Mouse (Mus musculus) c-Kit-positive CD71-positive TER-119-positive erythroid progenitor cells, embryonic 14.5 days (primary cell): ENCODE measurements around the gene Kif22.

Experiments used
- DNase-seq: peaks from one replicate; pipeline ENCODE4 v3.0.0-alpha.2; 2013; ENCODE audit warnings: low spot score

Gene Kif22

DNA sequence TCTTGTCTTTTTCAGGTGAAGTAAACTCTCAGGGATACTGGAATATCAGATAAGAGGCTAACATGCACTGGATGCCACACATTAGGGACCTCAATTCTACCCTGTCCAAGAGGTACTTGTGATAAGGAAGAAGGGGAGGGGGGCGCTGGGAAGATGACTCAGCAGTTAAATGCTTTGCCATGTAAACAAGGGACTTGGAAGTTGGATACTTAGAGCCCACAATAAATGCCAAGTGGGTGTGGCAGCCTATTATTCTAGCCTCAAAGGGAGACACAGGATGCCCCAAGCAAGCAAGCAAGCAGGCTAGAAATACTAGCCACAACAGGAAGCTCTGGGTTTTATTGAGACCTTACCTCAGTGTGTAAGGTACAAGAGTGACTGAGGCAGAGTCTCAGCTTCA lies 11.0 kb downstream of the Kif22 start:
- DNase-seq: no peak

DNA sequence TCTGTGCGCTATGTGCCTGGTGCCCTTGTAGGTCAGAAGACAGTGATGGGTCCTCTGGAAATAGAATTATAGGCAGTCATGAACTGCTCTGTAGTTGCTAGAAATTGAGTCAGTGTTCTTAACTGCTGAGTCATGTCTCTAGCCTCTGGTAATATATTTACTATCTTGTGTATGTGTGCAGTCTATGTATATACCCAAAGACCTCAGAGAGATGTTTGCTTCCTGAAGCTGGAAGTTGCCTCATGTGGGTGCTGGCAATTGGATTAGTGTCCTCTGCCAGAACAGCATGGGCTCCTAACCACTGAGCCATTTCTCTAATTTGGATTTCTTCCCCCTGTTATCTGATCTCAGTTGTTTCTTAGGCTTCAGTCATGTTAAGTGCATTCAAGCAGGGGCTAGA lies 12.1 kb downstream of the Kif22 start:
- no peak for DNase-seq

DNA sequence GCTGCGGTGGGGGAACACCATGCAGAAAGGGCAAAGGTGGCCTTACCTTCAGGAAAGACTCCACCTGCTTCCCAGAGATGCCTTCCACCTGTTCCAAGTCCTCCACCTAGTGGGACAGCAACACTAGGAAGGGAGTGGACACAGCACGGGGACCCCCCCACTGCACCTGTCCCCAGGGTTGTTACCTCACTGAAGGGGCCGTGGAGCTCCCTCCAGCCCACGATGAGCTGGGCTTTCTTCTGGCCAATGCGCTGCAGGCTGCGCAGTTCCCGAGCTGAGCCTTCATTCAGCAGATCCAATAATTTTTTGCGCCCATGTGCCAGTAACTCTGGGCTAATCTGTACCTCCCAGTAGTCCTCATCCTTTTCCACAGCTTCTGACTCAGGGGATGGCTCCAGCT lies 14.4 kb downstream of the Kif22 start:
- DNase-seq: no peak

DNA sequence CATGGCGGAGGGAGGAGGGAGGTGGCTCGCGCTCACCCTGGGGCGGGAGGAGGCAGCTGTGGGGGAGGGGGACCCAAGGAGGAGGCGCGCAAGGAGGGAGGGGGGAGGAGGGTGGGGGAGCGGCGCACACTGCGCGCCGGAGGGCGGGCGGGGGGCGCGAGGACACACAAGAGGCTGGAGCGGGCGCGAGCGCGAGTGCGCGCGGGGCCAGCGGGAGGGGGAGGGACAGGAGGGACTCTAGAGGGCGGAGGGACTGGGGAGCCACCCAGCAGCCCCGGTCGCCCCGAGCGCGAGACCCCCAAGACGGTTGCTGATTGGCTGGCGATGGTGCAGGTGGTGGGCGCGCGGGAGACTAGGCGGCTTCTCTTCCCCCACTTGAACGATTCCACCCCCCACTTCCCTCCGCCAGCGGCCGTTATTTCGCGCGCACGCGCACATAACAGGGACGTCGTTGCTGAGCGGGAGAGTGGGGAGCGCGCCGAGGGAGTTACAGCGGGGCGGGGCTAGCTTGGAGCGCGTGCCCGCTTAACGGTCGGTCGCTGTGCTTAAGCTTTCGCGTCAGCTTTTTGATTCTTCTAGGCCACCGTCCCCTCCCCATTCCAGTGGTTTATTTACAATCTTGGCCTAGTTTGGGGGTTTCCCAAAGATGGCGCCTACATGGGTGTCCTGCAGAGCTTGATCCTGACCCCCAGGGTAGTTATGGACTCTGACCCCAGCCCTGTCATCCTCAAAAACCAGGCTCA lies 15.1 kb downstream of the Kif22 start, which contains the start of gene Maz:
Gene Maz (minus strand): TSS at position 54 of the 743 bp plus-strand sequence.
- peak; percentile 99 for DNase-seq

DNA sequence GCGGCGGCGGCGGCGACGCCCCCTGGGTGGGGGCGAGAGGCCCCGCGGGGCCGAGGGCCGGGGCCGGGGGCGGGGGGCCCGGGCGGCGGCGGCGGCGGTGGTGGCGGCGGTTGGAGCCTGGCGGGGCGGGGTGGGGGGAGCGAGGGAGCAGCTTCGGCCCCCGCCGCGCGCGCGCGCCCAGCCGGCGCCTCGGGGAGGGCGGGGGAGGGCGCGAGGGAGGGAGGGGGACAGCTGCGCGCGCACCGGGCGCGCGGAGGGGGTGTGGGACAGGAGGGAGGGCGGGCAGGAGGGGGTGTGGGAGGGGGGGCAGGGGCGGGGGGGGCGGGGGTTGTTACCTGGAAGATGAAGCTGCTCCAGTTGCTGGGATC lies 15.7 kb downstream of the Kif22 start:
- DNase-seq: no peak

DNA sequence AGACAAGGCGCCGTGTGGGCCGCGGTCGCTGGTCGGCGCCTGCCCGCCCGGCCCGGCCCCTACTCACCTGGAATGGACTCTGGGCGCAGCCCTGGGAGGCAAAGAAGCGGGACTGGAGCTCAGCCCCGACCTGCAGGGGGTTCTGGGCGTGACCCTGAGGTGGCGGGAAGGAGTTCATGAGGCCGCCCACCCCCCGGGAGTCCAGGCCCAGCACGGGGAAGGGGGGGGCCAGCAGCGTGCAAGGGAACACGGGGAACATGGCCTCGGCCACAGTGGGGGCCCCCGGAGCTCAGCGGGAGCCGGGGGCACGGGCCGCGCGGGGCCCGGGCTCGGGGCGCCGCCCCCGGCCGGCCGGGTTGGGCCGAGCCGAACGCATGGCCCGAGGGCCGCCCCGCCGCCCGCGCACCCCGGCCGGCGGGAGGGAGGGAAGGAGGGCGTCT lies 16.1 kb downstream of the Kif22 start:
- no peak for DNase-seq

DNA sequence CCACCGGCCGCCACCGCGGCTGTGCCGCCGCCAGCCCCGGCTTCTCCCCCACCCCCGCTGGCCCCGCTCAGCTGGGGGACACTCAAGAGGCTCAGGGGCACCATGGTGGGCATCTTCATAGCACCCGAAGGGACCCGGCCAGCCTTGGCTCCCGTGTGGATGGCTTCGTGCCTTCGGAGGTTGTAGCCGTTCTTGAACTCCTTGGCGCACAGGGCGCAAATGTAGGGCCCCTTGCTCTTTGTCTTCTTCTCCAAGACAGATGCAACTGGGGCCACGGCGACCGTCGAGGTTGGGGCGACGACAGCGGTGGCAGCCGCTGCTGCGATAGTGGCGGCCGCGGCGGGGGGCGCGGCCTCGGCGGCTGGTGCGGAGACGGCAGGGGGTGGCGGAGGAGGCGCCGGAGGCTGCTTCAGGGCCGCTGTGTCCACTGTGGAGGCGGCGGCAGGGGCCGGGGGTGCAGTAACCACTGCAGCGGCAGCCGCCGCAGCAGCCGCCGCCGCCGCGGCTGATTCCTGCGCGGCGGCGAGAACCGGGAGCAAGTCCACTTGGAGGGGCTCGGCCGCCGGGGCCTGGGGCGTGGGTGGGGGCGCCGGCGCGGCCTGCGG lies 16.6 kb downstream of the Kif22 start:
- no peak for DNase-seq

DNA sequence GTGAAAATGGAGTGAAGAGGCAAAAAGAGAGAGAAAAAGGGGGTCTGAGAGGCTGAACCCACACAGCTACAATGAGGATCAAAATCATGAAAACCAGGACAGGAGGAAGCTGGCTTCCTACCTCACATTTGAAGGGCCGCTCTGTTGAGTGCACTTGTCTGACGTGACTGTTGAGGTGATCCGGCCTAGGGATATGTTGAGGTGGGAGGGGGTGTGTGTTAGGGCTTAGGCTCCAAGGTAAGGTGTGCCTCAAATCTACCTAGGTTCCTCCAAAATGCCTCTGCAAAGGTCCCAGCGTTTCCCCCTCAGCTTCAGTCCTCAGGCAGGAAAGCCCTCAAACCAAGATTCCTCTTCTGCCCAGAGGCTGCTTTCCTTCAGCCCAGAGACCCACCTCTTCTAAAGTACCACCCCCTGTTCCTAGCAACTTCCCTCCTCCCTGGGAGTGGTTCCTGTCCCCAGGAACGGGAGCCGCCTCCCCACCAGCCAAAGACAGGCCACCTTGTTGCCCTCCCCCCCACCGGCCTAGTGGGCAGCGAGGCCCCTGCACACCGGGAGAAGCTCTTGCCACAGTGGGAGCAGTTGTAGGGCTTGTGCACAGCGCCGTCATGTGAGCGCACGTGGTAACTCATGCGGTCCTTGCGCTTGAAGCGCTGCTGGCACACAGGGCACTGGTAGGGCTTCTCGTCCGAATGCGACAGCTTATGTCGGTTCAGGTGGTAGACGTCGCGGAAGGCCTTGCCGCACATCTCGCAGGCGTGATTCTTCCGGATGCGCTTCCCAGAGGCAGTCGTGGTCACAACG lies 17.3 kb downstream of the Kif22 start:
- no peak for DNase-seq

DNA sequence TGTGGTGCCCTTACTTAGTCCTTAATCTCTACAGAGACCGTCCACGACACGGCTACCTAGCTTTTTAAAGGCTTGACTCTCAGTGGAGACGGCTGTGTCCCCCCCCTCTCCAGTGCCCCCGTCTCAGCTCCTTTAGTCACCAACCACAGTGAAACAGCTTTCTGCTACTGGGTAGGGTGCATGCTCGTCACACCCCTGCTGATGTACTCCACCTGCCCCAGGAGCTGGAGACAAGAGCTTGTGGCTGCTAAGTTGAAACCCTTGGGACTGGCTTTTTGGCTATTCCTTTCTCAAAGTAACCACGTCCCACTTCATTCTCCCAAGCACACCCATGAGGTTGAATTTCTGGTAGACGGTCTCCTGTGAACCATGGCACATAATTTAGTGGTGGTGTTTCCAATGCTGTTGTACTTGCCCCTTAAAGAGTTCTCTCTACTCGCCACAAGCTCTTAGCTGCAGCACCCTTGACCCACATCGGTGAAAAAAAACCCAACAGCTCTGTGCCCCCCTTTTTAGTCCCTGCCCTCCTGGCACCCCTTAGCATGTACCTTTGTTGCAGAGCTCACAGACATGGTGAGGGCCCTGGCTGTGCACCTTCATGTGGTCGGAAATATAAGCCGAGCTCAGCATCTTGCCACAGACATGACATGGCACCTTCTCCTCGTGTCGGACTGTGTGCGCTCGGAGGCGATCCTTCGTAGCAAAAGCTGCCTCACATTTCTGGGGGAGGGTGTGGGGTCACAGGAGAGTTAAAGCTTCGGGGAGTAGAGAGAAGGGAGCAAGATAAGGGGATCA lies 18.2 kb downstream of the Kif22 start:
- no peak for DNase-seq

DNA sequence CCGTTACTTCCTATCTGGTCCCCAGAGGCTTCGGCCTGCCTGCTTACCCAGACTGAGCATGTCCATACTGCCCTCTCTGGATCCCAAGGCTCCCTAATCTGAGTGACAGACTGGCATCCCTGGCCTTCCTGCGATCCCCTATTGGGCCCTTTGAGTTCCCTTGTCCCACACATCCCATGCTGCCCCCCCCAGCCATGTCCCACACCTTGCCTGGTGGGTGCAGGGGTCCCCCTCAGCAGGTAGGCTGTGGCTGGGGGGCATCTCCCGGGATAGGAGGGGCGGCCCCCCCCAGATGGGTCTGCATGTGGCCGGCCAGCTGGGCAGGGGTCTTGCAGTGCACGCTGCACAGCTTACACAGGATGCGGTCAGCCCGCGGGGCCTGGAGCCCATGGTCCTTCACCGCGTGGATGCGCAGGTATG lies 19.0 kb downstream of the Kif22 start:
- no peak for DNase-seq

DNA sequence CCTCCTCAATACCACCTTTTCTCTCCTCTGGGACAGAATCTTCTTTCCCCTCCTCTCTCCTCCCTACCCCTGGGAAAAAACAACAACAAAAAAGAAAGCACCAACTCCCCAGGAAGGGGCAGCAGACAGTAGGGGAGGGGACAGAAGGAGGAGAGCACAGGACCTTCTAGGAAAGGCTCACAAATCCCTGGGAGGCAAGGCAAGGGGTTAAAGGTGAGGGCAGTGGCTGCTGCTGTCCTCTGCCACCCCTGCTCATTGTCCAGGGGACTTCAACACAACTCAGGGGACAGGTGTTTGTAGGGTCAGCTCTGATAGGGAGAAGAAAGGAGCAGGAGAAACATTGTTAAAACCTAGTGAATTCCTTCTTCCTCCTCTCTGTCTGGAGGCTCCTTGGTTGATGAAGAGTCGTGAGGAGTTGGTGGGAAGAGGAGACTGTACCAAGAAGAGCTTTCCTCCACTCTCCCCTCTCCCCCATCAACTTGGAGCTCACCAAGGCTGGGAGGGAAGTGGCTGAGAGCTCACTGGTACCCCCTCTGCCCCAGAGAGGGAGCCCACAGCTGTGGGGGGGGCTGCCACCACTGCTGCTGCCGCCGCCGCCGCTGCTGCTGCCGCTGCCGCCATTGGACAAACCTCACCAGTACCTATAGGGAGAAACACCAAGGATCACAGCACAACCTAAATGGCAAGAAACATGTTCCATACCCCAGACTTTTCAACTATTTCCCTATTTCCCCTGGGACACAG lies 19.6 kb downstream of the Kif22 start:
- DNase-seq: no peak

DNA sequence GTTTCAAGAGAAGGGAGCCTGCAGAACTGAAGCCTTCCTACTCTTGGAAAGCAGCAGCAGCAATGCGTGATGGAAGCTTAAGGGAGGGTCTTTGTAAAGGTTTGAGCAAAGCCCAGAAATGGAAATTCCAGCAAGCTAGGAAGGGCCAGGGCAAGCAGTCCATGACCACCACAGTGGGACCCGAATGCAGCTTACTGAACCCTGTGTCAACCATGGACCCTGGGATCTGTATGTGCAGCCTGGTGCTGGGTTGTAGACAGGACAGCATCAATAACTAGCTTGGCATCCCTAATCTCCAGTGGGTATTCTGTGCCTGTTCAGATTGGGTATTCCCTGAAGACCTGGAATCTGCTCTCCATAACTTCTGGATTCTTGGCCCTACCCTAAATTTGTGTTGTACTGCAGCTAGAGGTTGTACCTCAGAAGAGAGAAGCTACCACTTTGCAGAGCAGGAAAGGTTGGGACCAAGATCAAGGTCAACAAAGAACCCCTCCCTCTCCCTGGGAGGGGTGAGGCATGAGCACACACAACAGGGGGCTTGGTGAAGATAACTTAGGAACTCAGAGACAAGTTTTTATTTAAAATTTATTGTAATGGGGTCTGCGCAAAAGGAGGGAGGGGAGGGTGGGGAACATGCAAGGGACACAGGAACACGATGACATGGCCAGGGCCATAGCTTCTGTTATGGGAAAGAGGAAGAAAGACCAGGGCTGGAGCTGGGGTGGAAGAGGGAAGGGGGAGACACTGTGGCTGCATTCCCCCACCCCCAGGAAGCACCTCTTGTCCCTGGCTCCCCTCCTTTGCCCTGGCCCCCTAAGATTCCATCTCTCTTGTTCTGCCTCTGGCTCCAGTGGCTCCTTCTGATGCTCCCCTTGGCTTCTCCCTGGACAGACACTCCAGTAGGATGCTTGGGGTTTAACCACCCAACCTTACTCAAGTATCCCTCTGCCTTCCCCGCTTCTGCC lies 20.4 kb downstream of the Kif22 start:
- DNase-seq: no peak

DNA sequence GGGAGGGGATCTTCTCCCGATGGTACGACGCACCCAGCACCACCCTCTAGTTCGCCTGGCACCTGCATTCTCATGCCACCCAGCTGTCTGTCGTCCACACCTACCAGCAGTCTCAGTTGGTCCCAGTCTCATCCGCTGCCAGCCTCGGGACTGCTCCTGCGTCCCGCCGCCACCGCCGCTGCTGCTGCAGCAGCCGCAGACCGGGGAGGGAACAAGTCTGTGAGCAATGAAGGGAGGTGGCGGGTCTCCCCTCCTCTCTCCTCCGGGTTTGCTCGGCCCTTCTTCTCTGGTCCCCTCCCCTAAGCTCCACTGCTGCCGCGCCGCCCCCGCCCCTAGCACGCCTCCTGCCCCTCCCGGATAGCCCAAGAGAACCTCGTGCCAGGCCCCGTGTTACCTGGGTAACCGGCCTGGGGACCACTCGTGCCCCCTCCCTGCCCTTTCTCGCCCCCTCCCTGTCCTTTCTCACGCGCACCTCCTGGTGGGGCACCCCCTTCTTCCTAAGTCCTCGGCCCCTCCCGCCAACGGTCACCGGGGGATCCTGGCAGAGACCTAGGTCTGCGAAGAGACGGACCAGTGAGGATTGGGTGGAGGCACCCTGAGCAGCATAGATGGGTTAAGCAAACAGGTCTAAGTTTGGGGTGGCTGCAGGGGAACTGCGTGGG lies 21.2 kb downstream of the Kif22 start, which contains the start of the genes Gm42742 and Prrt2:
Gene Gm42742 (minus strand): TSS at position 197 of the 662 bp plus-strand sequence.
Gene Prrt2 (minus strand): TSS at position 311 of the 662 bp plus-strand sequence.
- no peak for DNase-seq

DNA sequence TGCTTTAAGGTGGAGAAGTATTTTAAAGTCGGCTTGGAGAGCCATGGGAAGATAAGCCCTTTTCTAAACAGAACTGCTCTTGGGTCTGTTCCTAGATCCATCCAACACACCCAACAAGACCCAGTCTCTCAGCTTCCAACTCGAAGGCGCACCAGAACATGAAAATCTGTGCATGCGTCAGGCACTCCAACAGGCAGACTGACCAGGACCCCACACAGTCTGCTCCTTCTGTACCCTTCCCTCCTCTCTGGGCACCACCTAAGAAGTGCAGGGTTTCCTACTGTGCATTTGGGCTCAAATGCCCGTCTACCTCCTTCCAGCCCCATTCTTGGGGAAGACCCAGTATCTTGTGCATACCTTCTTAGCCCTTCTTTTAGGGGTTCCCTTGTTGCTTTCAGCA lies 21.8 kb downstream of the Kif22 start:
- DNase-seq: no peak

DNA sequence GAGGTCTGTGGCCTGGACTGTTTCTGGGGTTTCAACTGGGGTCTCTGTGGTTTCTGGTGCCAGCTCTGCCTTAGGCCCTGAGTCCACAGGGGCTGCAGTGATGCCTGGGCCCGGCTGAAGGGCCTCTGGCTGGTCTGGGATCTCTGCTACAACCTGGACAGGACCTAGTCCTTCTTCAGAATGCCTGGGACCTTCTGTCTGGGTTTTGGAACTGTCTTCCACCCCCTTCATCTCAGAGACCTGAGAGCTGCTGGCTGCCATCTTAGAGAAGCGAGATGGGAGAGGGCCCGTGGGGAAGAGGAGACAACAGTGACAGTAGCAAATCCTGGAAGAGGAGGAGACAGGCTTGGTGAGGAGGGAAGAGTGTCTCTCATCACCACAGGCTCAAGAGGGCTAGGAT lies 22.2 kb downstream of the Kif22 start:
- DNase-seq: no peak

DNA sequence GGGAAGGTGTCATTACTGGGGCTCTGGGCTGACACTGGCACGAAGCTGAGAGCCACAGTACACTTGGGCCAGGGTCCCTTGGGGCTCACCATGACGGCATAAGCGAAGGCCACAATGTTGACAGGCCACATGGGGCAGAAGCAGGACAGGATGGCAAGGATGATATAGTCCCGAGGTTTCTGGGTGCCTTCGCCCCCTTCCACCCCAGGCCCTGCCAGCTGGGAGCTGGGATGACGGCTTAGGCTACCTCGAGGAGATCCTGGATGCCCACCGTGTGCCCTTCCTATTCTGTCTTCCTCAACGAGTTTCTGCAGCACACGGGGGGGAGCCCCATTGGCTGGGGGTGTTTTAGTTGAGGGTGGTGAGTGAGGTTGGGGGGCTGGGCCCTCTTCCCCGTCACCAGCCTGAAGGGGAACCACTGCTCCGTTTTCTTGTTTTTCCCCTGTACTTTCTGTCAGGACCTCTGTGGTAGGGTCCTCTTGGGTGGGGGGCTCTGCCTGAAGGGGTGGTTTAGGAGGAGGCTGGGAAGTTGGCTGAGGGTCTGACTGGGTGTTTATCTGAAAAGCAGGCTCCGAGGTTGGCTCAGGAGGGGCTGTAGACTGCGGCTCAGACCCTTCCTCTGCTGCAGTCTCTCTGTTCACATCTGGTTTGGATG lies 22.8 kb downstream of the Kif22 start:
- DNase-seq: no peak

DNA sequence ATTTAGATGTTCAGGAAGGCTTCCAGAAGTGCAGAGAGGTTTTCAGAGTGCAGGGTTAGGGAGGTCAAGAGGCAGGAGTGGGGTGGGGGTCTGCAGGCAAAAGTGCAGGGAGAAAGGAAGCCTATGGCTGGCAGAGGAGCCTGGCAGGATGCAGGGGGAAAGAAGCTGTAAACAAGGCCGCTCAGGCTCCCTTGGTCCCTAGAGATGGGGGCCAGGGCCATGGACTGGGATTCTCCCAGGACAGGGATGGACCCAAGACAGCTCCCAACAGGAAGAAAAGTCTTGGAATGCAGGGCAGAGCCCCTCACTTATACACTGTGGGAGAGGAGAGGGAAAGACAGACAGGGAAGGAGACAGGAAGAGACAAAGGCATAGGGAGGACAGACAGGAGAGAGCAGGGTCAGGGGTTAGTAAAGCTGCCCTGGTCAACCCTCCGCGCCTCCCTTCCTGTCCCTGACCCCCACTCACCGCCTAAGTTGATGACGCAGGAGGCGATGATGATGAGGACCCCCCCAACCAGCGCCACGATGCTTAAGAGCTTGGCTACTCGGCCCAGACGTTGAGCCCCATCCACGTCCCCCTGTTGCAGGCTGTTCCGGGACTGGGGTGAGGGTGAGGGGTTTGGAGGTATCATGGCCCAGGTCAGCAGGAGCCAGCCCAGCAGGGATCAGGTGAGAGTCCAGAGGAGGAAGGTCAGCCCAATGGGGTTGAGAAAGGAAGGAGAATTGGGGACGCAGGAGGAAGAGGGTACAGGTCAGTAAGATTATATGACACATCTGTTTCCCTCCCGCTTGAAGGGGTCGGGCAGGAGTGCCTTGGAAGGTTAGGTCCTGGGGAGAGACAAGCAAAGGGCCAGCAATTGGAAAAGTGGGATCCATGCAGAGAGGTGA lies 23.6 kb downstream of the Kif22 start:
- no peak for DNase-seq

DNA sequence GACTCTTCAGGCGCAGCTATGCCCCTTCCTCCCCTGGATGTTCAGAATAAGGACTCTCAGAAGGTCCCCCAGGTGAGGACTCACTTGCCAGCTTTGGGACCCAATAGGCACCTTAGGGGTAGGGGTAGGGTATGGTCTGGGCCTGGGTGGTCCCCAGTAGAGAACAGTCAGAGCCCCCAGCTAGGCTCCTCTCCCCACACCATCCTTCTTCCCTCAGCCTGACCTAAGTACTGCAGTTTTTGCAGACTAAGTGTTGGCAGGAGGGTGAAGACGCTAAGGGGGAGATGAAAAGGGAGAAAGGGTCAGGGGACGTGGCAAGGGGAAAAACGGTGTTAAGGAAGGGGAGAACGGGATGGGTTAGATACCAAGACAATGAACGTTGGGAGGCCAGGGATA lies 24.3 kb downstream of the Kif22 start:
- no peak for DNase-seq
